Mouse (Mus musculus) megakaryocyte progenitor cell, adult 5-6 weeks (primary cell): ENCODE measurements around the gene Fam57b. TPM values are rescaled to one million over a fixed set of nuclear protein-coding genes. Genes with fewer than 3 reads are reported as not detected.
A peak's percentile ranks its signal among the peaks of the same experiment; 100 is the strongest.

Source experiments
- ATAC-seq: replicated peaks from 2 replicates; pipeline ENCODE4 v1.8.0; 2016; ENCODE audit warnings: mild to moderate bottlenecking, moderate TSS enrichment, inconsistent platforms; ENCODE audit not compliant: poor library complexity
- total RNA-seq, 2 experiments: library from RNA; stranded (forward) in 1 of 2; stranded (reverse) in 1 of 2; fragments of 157-497, 149-512 nt in 1 of 2; fragments of 200-1000 nt in 1 of 2; gene quantifications; 2 replicates each; pipeline versions ENCODE4 v1.2.3 to v1.2.4; 2015 to 2017

Gene Fam57b
- not detected in 2 replicates for total RNA-seq (2015)
- not detected in 2 replicates for total RNA-seq (2017)

- ATAC-seq: 0 out of 2 replicates have a peak, but pooled peaks have one; percentile 5
These were observed at the start of gene Fam57b for GRCm38 (mm10) chr7:126797411-126798126. Gene Fam57b, plus strand, starts transcription at chr7:126797668.

- no peak for ATAC-seq
These were observed 48.6 kb upstream of the Fam57b start for GRCm38 (mm10) chr7:126748824-126749223.

- ATAC-seq: no peak
These were observed 47.7 kb upstream of the Fam57b start for GRCm38 (mm10) chr7:126749582-126750343.

- peak; percentile 68 for ATAC-seq
These were observed 42.6 kb upstream of the Fam57b start for GRCm38 (mm10) chr7:126754866-126755265.

- no peak for ATAC-seq
These were observed 38.9 kb upstream of the Fam57b start for GRCm38 (mm10) chr7:126758539-126758938.

- peak; percentile 91 for ATAC-seq
These were observed 38.3 kb upstream of the Fam57b start, which contains the start of gene Mapk3 for GRCm38 (mm10) chr7:126759050-126759671. Gene Mapk3, plus strand, starts transcription at chr7:126759601.

GRCm38 (mm10) chr7:126759672-126760390 is 37.6 kb upstream of the Fam57b start:
- ATAC-seq: no peak

GRCm38 (mm10) chr7:126760391-126760802 is 37.1 kb upstream of the Fam57b start:
- no peak for ATAC-seq

GRCm38 (mm10) chr7:126760956-126761355 is 36.5 kb upstream of the Fam57b start:
- ATAC-seq: no peak

GRCm38 (mm10) chr7:126761529-126762067 is 35.9 kb upstream of the Fam57b start:
- ATAC-seq: no peak

GRCm38 (mm10) chr7:126762471-126763008 is 34.9 kb upstream of the Fam57b start:
- ATAC-seq: 0 out of 2 replicates have a peak, but pooled peaks have one; percentile 3

- 0 out of 2 replicates have a peak, but pooled peaks have one; percentile 6 for ATAC-seq
These were observed 31.9 kb upstream of the Fam57b start for GRCm38 (mm10) chr7:126765540-126765939.

GRCm38 (mm10) chr7:126766201-126766600 is 31.3 kb upstream of the Fam57b start, which contains the start of gene Gdpd3:
Gene Gdpd3, plus strand, starts transcription at chr7:126766334.
- peak; percentile 28; the same call in 1 of the 2 replicates for ATAC-seq

GRCm38 (mm10) chr7:126767001-126767400 is 30.5 kb upstream of the Fam57b start:
- no peak for ATAC-seq

- ATAC-seq: peak; percentile 87
These were observed 26.7 kb upstream of the Fam57b start for GRCm38 (mm10) chr7:126770784-126771183.

GRCm38 (mm10) chr7:126773351-126773750 is 24.1 kb upstream of the Fam57b start:
- ATAC-seq: no peak

- no peak for ATAC-seq
These were observed 23.0 kb upstream of the Fam57b start for GRCm38 (mm10) chr7:126774463-126774862.

GRCm38 (mm10) chr7:126775185-126775977 is 22.1 kb upstream of the Fam57b start:
- no peak for ATAC-seq

- no peak for ATAC-seq
These were observed 21.6 kb upstream of the Fam57b start for GRCm38 (mm10) chr7:126775978-126776234.
